Mouse (Mus musculus) urinary bladder, postnatal 4 days (tissue): ENCODE data around the gene Stx3.

Experiments
- DNase-seq, 2 experiments: peaks; one replicate each; pipeline ENCODE4 v3.0.0; 2021 to 2022; ENCODE audit warnings: low spot score in 2 of 2

The Stx3 gene

GRCm38 (mm10) chr19:11725915-11726314 lies 93.3 kb downstream of the Stx3 start:
- DNase-seq = no peak
